Mouse (Mus musculus) heart, postnatal 0 days (tissue): ENCODE measurements around the gene Ifit1bl1. TPM values are rescaled to one million over a fixed set of nuclear protein-coding genes. Genes with fewer than 3 reads are reported as not detected.
"Not testable (repeated sequence)": the region's sequence is repeated elsewhere in the genome, so short reads cannot be mapped to it uniquely, and the experiment has no call there.

ENCODE experiments used
- ATAC-seq: fragments of 200-750 bp; cut with Nextera tagmentation; 2 replicates; pipeline ENCODE4 v1.8.0; 2017; ENCODE audit warnings: low read depth, moderate number of reproducible peaks, moderate library complexity; ENCODE audit not compliant: insufficient read depth
- DNase-seq: peaks from one replicate; pipeline ENCODE4 v3.0.0-alpha.2; 2016; ENCODE audit warnings: low spot score
- H3K27ac ChIP-seq: fragments of 300-500 bp; sonication (generic); 2 replicates; pipeline ENCODE4 v1.5.1; 2014; ENCODE audit warnings: low read depth, mild to moderate bottlenecking
- H3K27me3 ChIP-seq: fragments of 300-500 bp; sonication (generic); 2 replicates; pipeline ENCODE4 v1.6.1; 2014; ENCODE audit warnings: low read length, mixed read lengths; ENCODE audit not compliant: control insufficient read depth, insufficient read depth
- H3K36me3 ChIP-seq: fragments of 300-500 bp; sonication (generic); replicated peaks from 2 replicates; pipeline ENCODE4 v1.6.1; 2014; ENCODE audit warnings: low read length, mixed read lengths; ENCODE audit not compliant: control insufficient read depth, insufficient read depth
- H3K4me1 ChIP-seq: fragments of 300-500 bp; sonication (generic); 2 replicates; pipeline ENCODE4 v1.6.1; 2014; ENCODE audit warnings: antibody characterized with exemption; ENCODE audit not compliant: control insufficient read depth, insufficient read depth
- H3K4me2 ChIP-seq: fragments of 300-500 bp; sonication (generic); 2 replicates; pipeline ENCODE4 v1.6.1; 2014; ENCODE audit warnings: low read depth, mild to moderate bottlenecking, low read length, moderate library complexity
- H3K4me3 ChIP-seq: fragments of 300-500 bp; sonication (generic); 2 replicates; pipeline ENCODE4 v1.5.1; 2014; ENCODE audit warnings: low read depth, low read length
- H3K9ac ChIP-seq: fragments of 300-500 bp; sonication (generic); replicated peaks from 2 replicates; pipeline ENCODE4 v1.6.1; 2014; ENCODE audit warnings: low read depth, low read length, mixed read lengths
- H3K9me3 ChIP-seq: fragments of 300-500 bp; sonication (generic); replicated peaks from 2 replicates; pipeline ENCODE4 v1.6.1; 2016; ENCODE audit warnings: low read length; ENCODE audit not compliant: control insufficient read depth
- CTCF ChIP-seq: IDR thresholded peaks from 2 replicates; pipeline ENCODE4 v1.5.1; 2016; ENCODE audit warnings: antibody characterized with exemption, control low read depth, low read depth
- EP300 ChIP-seq: IDR thresholded peaks from 2 replicates; pipeline ENCODE4 v1.6.1; 2016; ENCODE audit warnings: antibody characterized with exemption, low read depth
- WGBS: fragments of 180-500 bp; shearing (Covaris S2); extraction: QIAGEN DNeasy Blood & Tissue Kit; methylation state at CpG from one replicate; pipeline ENCODE4 v1.1.7; 2014; 5-methylcytosine and 5-hydroxymethylcytosine counted together
- polyA plus RNA-seq: library from polyadenylated mRNA; unstranded; fragments of >200 nt; fragmentation: Nextera tagmentation; extraction: Ambion mirVana; gene quantifications from 2 replicates; pipeline ENCODE4 v1.2.1, GENCODE M21; 2015
- total RNA-seq: library from RNA; depleted of rRNA; stranded (reverse); fragments of >200 nt; gene quantifications from 2 replicates; pipeline ENCODE4 v1.2.3, GENCODE M21; 2014; ENCODE audit warnings: low replicate concordance

Ifit1bl1 gene
- total and polyA plus RNA-seq, 2 experiments from 2014 or later = 0.50 to 3.3 TPM

DNA sequence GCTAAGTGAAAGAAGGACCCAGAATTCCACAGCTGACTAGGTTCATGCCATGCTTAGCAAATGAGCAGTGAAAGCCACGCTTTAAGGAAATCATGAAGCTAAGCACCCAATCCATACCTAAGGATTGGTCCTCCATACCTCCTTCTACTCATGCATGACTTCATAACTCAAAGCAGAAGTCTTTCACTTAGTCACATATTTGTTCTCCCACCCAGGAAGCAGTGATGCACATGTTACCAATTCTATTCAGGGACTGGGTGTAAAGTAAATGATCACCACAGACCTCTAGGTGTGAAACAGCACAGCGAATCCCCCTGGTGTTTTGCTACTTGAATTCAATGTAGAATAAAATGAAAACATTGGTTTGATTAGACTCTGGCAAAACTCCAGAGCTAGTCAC lies 19.1 kb downstream of the Ifit1bl1 start:
- H3K9ac ChIP-seq, ATAC-seq, H3K4me3 ChIP-seq, DNase-seq, H3K9me3 ChIP-seq, H3K36me3 ChIP-seq, H3K27me3 ChIP-seq, H3K4me1 ChIP-seq, H3K4me2 ChIP-seq: not testable (repeated sequence)
- H3K27ac ChIP-seq = peak overlapping the region; percentile 51; the same call in 1 of the 2 replicates
- WGBS = 63% methylated on average over 2 of the region's 2 CpGs

DNA sequence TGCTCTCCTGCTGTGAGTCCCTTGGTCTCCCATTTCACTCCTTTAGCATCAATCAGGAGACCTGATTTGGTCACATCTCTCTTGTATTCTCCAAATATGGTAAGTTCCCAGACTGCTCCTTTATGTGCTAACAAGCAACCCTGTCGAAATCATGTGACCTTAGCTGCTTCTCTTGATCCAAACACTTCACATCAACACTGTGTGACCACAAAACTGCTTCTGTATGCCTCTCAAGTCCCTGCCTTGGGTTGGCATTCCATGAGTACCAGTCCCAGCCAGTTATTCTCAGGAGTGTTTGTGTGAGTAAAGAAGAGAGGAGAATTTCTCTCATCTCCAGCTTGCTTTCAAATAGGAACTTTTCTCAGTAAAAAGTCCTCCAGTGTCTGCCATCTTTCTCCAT lies 24.6 kb downstream of the Ifit1bl1 start:
- H3K4me1 ChIP-seq = no peaks in the 10 kb centered on the region
- TF ChIP-seq CTCF = no peak
- no peak for TF ChIP-seq EP300
- peaks cover 18% of the 10 kb centered on the region; the same call in 1 of the 2 replicates for H3K36me3 ChIP-seq
- no peak overlapping the region for H3K9ac ChIP-seq
- no peaks in the 10 kb centered on the region for H3K9me3 ChIP-seq
- DNase-seq (no peak), ATAC-seq (no peak)
- no peak overlapping the region for H3K4me2 ChIP-seq
- no peak overlapping the region for H3K4me3 ChIP-seq
- H3K27me3 ChIP-seq = no peaks in the 10 kb centered on the region
- H3K27ac ChIP-seq = no peak overlapping the region
- 56% methylated on average over 1 of the region's 1 CpGs for WGBS

GRCm38 (mm10) chr19:34573650-34574049 lies 28.1 kb downstream of the Ifit1bl1 start:
- 91% methylated on average over 5 of the region's 5 CpGs for WGBS
- Histone ChIP-seq H3K36me3 (peaks cover 18% of the 10 kb centered on the region; the same call in 1 of the 2 replicates), H3K4me3 (no peak overlapping the region), H3K27me3 (no peaks in the 10 kb centered on the region), H3K4me1 (peaks cover 6% of the 10 kb centered on the region; the same call in 1 of the 2 replicates), H3K27ac (no peak overlapping the region), H3K4me2 (no peak overlapping the region), H3K9ac (no peak overlapping the region), H3K9me3 (no peaks in the 10 kb centered on the region)
- TF ChIP-seq EP300 (no peak), CTCF (no peak)
- no peak for DNase-seq
- ATAC-seq = no peak

GRCm38 (mm10) chr19:34571080-34571479 lies 30.7 kb downstream of the Ifit1bl1 start:
- TF ChIP-seq CTCF (no peak), EP300 (no peak)
- Histone ChIP-seq H3K9ac (no peak overlapping the region), H3K9me3 (no peaks in the 10 kb centered on the region), H3K27ac (no peak overlapping the region), H3K4me1 (peaks cover 6% of the 10 kb centered on the region; the same call in 1 of the 2 replicates), H3K4me3 (no peak overlapping the region), H3K36me3 (peaks cover 18% of the 10 kb centered on the region; the same call in 1 of the 2 replicates), H3K4me2 (no peak overlapping the region), H3K27me3 (no peaks in the 10 kb centered on the region)
- 94% methylated on average over 1 of the region's 1 CpGs for WGBS
- DNase-seq = no peak
- ATAC-seq = no peak

GRCm38 (mm10) chr19:34569896-34570476 lies 31.8 kb downstream of the Ifit1bl1 start:
- peak; percentile 46 for DNase-seq

More at GRCm38 (mm10) chr19:34569896-34570476, 31.8 kb downstream of the Ifit1bl1 start:
- H3K9me3 ChIP-seq = no peaks in the 10 kb centered on the region
- 55% methylated on average over 4 of the region's 4 CpGs for WGBS
- H3K36me3 ChIP-seq = peaks cover 18% of the 10 kb centered on the region; the same call in 1 of the 2 replicates
- H3K4me1 ChIP-seq = peaks cover 6% of the 10 kb centered on the region; the same call in 1 of the 2 replicates
- no peak overlapping the region for H3K9ac ChIP-seq
- no peak overlapping the region for H3K4me3 ChIP-seq
- TF ChIP-seq EP300 = no peak
- no peak for TF ChIP-seq CTCF
- ATAC-seq = peak; percentile 67; the same call in 1 of the 2 replicates
- H3K27ac ChIP-seq = peak overlapping the region; percentile 37
- no peaks in the 10 kb centered on the region for H3K27me3 ChIP-seq
- no peak overlapping the region for H3K4me2 ChIP-seq
